Mouse (Mus musculus) intestine, embryonic 15.5 days (tissue): ENCODE results near the gene Rtkn2. TPM values are rescaled to one million over a fixed set of nuclear protein-coding genes. Genes with fewer than 3 reads are reported as not detected.
A peak's percentile ranks its signal among the peaks of the same experiment; 100 is the strongest.

Experiments
- ATAC-seq: fragments of 200-750 bp; cut with Nextera tagmentation; 2 replicates; pipeline ENCODE4 v1.8.0; 2017; ENCODE audit warnings: moderate TSS enrichment, moderate library complexity
- H3K27ac ChIP-seq: fragments of 300-500 bp; sonication (generic); 2 replicates; pipeline ENCODE4 v1.5.1; 2015; ENCODE audit warnings: mild to moderate bottlenecking, inconsistent platforms
- H3K27me3 ChIP-seq: fragments of 300-500 bp; sonication (generic); replicated peaks from 2 replicates; pipeline ENCODE4 v1.6.1; 2015; ENCODE audit warnings: inconsistent platforms
- H3K36me3 ChIP-seq: fragments of 300-500 bp; sonication (generic); 2 replicates; pipeline ENCODE4 v1.6.1; 2015; ENCODE audit warnings: inconsistent platforms
- H3K4me1 ChIP-seq: fragments of 300-500 bp; sonication (generic); replicated peaks from 2 replicates; pipeline ENCODE4 v1.6.1; 2015; ENCODE audit warnings: inconsistent platforms
- H3K4me2 ChIP-seq: fragments of 300-500 bp; sonication (generic); replicated peaks from 2 replicates; pipeline ENCODE4 v1.6.1; 2015; ENCODE audit warnings: mild to moderate bottlenecking, inconsistent platforms
- H3K4me3 ChIP-seq: fragments of 300-500 bp; sonication (generic); replicated peaks from 2 replicates; pipeline ENCODE4 v1.5.1; 2015; ENCODE audit warnings: inconsistent platforms
- H3K9ac ChIP-seq: fragments of 300-500 bp; sonication (generic); 2 replicates; pipeline ENCODE4 v1.6.1; 2015; ENCODE audit warnings: inconsistent platforms
- H3K9me3 ChIP-seq: fragments of 300-500 bp; sonication (generic); 2 replicates; pipeline ENCODE4 v1.6.1; 2016; ENCODE audit warnings: inconsistent platforms
- WGBS: fragments of 180-500 bp; shearing (Covaris S2); methylation state at CpG from one replicate; pipeline ENCODE4 v1.1.7; 2015; 5-methylcytosine and 5-hydroxymethylcytosine counted together
- polyA plus RNA-seq: library from polyadenylated mRNA; unstranded; fragments of >200 nt; fragmentation: Nextera tagmentation; extraction: Ambion mirVana; gene quantifications from 2 replicates; pipeline ENCODE4 v1.2.1, GENCODE M21; 2015

Rtkn2 gene
- polyA plus RNA-seq, 1 experiment from 2014 or later = 6.1 TPM

- H3K4me2 ChIP-seq = no peak overlapping the region
- H3K4me1 ChIP-seq = no peaks in the 10 kb centered on the region
- WGBS = 89% methylated on average over 14 of the region's 14 CpGs
- H3K4me3 ChIP-seq = no peak overlapping the region
- H3K36me3 ChIP-seq = no peaks in the 10 kb centered on the region
- H3K9me3 ChIP-seq = no peaks in the 10 kb centered on the region
- H3K9ac ChIP-seq = no peak overlapping the region
- no peak for ATAC-seq
- no peaks in the 10 kb centered on the region for H3K27me3 ChIP-seq
- no peak overlapping the region for H3K27ac ChIP-seq
Observed at GRCm38 (mm10) chr10:68051316-68051933, 72.1 kb downstream of the Rtkn2 start.

- 89% methylated on average over 8 of the region's 8 CpGs for WGBS
Observed at GRCm38 (mm10) chr10:68052307-68052706, 72.9 kb downstream of the Rtkn2 start.

GRCm38 (mm10) chr10:68054131-68054530, 74.8 kb downstream of the Rtkn2 start:
- 86% methylated on average over 5 of the region's 5 CpGs for WGBS
- Histone ChIP-seq H3K27me3 (no peaks in the 10 kb centered on the region), H3K9me3 (no peaks in the 10 kb centered on the region), H3K4me3 (no peak overlapping the region), H3K4me2 (no peak overlapping the region), H3K4me1 (no peaks in the 10 kb centered on the region), H3K36me3 (no peaks in the 10 kb centered on the region), H3K9ac (no peak overlapping the region), H3K27ac (no peak overlapping the region)
- no peak for ATAC-seq

More at GRCm38 (mm10) chr10:68052307-68052706, 72.9 kb downstream of the Rtkn2 start:
- Histone ChIP-seq H3K9ac (no peak overlapping the region), H3K36me3 (no peaks in the 10 kb centered on the region), H3K9me3 (no peaks in the 10 kb centered on the region), H3K4me3 (no peak overlapping the region), H3K4me1 (no peaks in the 10 kb centered on the region), H3K27ac (no peak overlapping the region), H3K27me3 (no peaks in the 10 kb centered on the region), H3K4me2 (no peak overlapping the region)
- no peak for ATAC-seq

DNA sequence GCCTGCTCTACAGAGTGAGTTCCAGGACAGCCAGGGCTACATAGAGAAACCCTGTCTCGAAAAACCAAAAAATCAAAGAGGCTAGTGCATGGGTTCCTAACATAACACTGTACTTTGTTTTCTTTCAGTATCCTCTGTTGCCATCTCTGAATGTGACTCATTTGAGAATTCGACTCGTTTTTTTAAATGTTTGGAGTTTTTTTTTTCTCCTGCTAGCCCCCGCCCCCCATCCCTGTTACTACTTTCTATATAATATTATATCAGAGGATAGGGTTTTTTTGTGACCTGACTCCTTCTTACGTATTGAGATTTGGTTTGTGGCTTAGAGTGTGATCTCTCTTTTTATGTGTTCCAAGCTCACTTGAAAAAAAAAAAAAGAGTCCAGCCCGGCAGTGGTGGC, 75.3 kb downstream of the Rtkn2 start:
- 85% methylated on average over 6 of the region's 6 CpGs for whole genome bisulfite sequencing
- no peaks in the 10 kb centered on the region for H3K9me3 ChIP-seq
- H3K27me3 ChIP-seq = no peaks in the 10 kb centered on the region
- H3K4me1 ChIP-seq = no peaks in the 10 kb centered on the region
- ATAC-seq = no peak
- no peak overlapping the region for H3K4me3 ChIP-seq
- H3K27ac ChIP-seq = no peak overlapping the region
- H3K4me2 ChIP-seq = no peak overlapping the region
- no peaks in the 10 kb centered on the region for H3K36me3 ChIP-seq
- no peak overlapping the region for H3K9ac ChIP-seq

DNA sequence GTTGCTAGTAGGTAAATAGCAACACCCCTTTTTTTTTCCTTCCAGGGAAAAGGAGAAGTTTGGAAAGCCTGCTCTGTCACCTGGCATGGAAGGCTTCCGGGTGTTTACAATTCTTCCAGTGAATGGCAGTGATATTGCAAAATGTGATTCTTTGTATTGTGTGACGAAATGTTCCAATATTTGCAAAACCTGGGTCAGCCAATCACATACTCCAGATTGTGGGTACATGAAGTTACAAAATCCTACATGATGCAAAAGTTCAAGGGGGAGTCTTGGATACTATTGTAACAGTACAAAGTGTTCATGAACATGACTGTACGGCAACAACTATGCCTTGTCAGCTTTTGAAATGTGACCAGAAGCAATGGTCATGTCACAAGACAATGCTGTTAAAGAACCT, 78.5 kb downstream of the Rtkn2 start:
- Histone ChIP-seq H3K9ac (no peak overlapping the region), H3K27me3 (no peaks in the 10 kb centered on the region), H3K4me2 (no peak overlapping the region), H3K36me3 (no peaks in the 10 kb centered on the region), H3K27ac (no peak overlapping the region), H3K4me1 (no peaks in the 10 kb centered on the region), H3K4me3 (no peak overlapping the region), H3K9me3 (no peaks in the 10 kb centered on the region)
- WGBS = 89% methylated on average over 3 of the region's 3 CpGs
- no peak for ATAC-seq

- Histone ChIP-seq H3K27ac (no peak overlapping the region), H3K27me3 (no peaks in the 10 kb centered on the region), H3K4me2 (no peak overlapping the region), H3K9me3 (no peaks in the 10 kb centered on the region), H3K36me3 (no peaks in the 10 kb centered on the region), H3K4me3 (no peak overlapping the region), H3K4me1 (no peaks in the 10 kb centered on the region), H3K9ac (no peak overlapping the region)
- ATAC-seq = no peak
- 93% methylated on average over 1 of the region's 1 CpGs for WGBS
Observed at GRCm38 (mm10) chr10:68058378-68058777, 79.0 kb downstream of the Rtkn2 start.

GRCm38 (mm10) chr10:68060590-68061248, 81.3 kb downstream of the Rtkn2 start:
- no peaks in the 10 kb centered on the region for H3K36me3 ChIP-seq
- H3K27me3 ChIP-seq = no peaks in the 10 kb centered on the region
- ATAC-seq = no peak
- no peaks in the 10 kb centered on the region for H3K9me3 ChIP-seq
- peak overlapping the region; percentile 86 for H3K27ac ChIP-seq
- H3K4me1 ChIP-seq = no peaks in the 10 kb centered on the region
- no peak overlapping the region for H3K9ac ChIP-seq
- 0 out of 2 replicates have a peak overlapping the region, but pooled peaks have one; percentile 7 for H3K4me2 ChIP-seq
- no peak overlapping the region for H3K4me3 ChIP-seq
- WGBS = 41% methylated on average over 16 of the region's 16 CpGs

GRCm38 (mm10) chr10:68061249-68061615, 81.9 kb downstream of the Rtkn2 start:
- no peaks in the 10 kb centered on the region for H3K27me3 ChIP-seq
- 46% methylated on average over 8 of the region's 8 CpGs for WGBS
- H3K9me3 ChIP-seq = no peaks in the 10 kb centered on the region
- no peak overlapping the region for H3K4me3 ChIP-seq
- 0 out of 2 replicates have a peak overlapping the region, but pooled peaks have one; percentile 7 for H3K4me2 ChIP-seq
- no peaks in the 10 kb centered on the region for H3K4me1 ChIP-seq
- H3K27ac ChIP-seq = peak overlapping the region; percentile 86
- no peak overlapping the region for H3K9ac ChIP-seq
- ATAC-seq = no peak
- H3K36me3 ChIP-seq = no peaks in the 10 kb centered on the region

- Histone ChIP-seq H3K36me3 (no peaks in the 10 kb centered on the region), H3K27me3 (no peaks in the 10 kb centered on the region), H3K9me3 (no peaks in the 10 kb centered on the region), H3K4me3 (no peak overlapping the region), H3K4me2 (no peak overlapping the region), H3K4me1 (no peaks in the 10 kb centered on the region), H3K9ac (no peak overlapping the region), H3K27ac (no peak overlapping the region)
- WGBS = 57% methylated on average over 8 of the region's 8 CpGs
- ATAC-seq = no peak
Observed at GRCm38 (mm10) chr10:68063806-68064545, 84.6 kb downstream of the Rtkn2 start.

DNA sequence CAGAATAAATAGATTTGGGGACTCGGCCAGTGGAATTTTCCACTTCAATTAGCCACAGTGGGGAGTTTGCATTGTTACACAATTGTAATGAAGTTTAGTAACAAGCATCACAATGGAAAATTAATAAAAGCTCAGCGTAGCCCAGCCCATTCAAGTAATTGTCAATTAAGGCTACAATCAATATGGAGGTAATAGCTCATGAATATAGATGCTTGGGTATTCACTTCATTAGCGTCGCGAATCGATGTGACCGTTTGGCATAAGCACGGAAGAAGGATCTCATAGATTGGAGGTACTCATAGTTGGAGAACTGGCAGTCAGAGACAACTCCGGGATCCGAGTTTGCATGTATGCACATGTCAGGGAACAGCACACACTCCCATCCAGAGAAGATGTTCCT, 85.2 kb downstream of the Rtkn2 start:
- Histone ChIP-seq H3K9me3 (no peaks in the 10 kb centered on the region), H3K9ac (no peak overlapping the region), H3K4me3 (no peak overlapping the region), H3K4me1 (no peaks in the 10 kb centered on the region), H3K27ac (no peak overlapping the region), H3K4me2 (no peak overlapping the region), H3K27me3 (no peaks in the 10 kb centered on the region), H3K36me3 (no peaks in the 10 kb centered on the region)
- ATAC-seq = no peak
- 93% methylated on average over 10 of the region's 10 CpGs for WGBS

DNA sequence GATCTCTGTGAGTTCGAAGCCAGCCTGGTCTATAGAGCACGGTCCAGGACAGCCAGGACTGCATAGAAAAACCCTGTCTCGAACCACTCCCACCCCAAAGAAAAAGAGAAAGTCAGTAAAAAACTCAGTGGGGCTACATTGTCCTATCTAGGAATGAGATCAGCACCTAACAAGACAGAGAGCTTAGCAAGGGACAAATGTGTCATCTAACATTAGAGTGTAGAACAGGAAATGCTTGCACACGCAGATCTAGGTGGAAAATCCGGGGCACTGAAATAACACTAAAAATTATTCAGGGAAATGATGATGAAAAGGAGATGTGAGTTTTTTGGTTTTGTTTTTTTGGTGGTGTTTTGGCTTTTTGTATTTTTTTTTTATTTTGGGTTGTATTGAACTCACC, 86.8 kb downstream of the Rtkn2 start:
- Histone ChIP-seq H3K4me3 (no peak overlapping the region), H3K9me3 (no peaks in the 10 kb centered on the region), H3K27ac (no peak overlapping the region), H3K4me1 (no peaks in the 10 kb centered on the region), H3K27me3 (no peaks in the 10 kb centered on the region), H3K4me2 (no peak overlapping the region), H3K9ac (no peak overlapping the region), H3K36me3 (no peaks in the 10 kb centered on the region)
- no peak for ATAC-seq
- WGBS = 90% methylated on average over 5 of the region's 5 CpGs

DNA sequence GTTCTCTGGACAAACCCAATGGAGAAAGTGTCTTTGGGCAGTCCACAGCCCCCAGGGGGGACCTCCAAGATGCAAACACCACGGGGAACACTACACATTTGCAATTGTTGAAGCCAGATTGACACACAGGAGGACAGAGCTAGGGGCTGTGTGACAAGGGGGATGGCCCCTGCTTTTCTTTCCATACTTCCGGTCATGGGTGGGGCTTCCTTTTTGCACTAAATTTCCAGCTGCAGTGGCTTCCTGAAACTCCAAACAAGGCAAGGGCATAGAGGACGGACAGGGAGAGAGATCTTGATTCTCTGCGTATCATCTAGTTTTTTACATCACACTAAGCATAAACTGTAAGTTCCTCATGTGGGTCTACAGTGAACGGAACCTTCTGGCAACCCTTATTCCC, 88.6 kb downstream of the Rtkn2 start:
- ATAC-seq = no peak
- H3K36me3 ChIP-seq = no peaks in the 10 kb centered on the region
- H3K9ac ChIP-seq = no peak overlapping the region
- H3K4me2 ChIP-seq = no peak overlapping the region
- no peaks in the 10 kb centered on the region for H3K4me1 ChIP-seq
- H3K9me3 ChIP-seq = no peaks in the 10 kb centered on the region
- no peaks in the 10 kb centered on the region for H3K27me3 ChIP-seq
- WGBS = 86% methylated on average over 5 of the region's 5 CpGs
- H3K27ac ChIP-seq = no peak overlapping the region
- H3K4me3 ChIP-seq = no peak overlapping the region
